Mouse (Mus musculus) T-helper 17 cell (primary cell): ENCODE data around the gene Gxylt2.

ENCODE experiments used
- in situ Hi-C, 2 experiments: fragments of 300-600 bp; cut with MboI, MseI; formaldehyde crosslinking; loops; 1 replicate in 1 of 2; 2 replicates in 1 of 2; pipeline ENCODE4 v1.15.1; 2025; ENCODE audit warnings: high pct_unique_total_duplicates in 2 of 2

Gxylt2 gene

DNA sequence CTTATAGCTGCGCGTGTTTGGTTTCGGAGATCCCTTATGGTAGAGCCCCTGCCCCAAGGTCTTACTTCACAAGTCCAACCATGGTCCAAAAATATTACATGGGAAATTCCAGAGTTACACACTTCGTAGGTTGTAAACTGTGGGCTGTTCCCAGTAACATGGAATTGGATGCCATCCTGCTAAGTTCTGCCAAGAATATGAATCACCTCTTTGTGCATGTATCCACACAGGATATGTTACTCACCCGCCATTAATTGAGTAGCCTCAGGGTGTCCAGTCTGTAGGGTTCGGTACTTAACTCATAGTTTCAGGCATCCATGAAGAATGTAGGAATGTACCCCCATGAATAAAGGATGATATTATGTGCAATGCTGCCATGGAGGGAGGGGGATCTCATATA lies 94.8 kb downstream of the Gxylt2 start:
- in situ Hi-C loops: no loop called here

DNA sequence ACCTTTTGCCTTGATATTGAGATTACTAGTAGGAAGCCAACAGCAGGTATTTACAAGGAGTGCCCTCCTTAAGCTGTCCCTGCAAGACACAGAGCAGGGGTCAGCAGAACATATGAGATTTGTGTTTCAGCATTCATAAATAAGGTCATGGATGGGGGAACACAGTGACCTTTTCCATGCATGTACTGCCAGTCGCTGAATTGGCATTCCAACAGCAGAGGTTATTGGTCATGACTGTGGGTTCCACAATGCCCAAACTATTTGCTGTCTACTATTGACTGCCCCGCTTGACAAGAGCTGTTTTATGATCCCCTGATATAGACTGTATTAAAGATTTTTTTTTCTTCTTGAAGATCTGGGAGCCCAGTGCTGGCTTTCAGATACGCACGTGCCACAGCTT lies 95.2 kb downstream of the Gxylt2 start:
- in situ Hi-C loops: loop anchor here in 1 of 2 experiments (5.0 to 25.0 kb wide), 2 partner anchors 43 to 1412 kb away; no protein-coding TSS in a partner anchor

DNA sequence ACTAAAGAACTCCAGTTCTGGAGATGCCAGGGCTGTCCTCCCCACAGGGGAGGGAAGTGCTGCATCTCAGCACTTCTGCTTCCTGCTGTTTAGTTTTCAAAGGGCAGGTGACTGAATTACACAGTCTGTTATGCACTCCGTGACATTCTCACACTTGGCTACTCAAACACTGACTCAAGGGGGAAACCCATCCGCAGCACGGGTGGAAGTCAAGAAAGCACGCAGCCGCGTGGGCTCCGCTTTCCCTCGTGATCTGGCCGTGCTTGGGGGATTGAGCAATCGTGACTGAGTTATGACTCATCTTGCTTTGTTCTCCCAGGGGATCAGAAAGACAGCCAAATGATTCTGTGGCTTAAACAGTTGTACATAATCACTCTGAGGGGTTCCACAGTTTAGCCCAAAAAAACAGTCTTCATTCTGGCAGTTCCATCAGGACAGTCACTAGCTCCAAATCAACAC lies 96.0 kb downstream of the Gxylt2 start:
- in situ Hi-C loops: loop anchor here in 1 of 2 experiments (5.0 to 25.0 kb wide), 2 partner anchors 42 to 1413 kb away; no protein-coding TSS in a partner anchor

DNA sequence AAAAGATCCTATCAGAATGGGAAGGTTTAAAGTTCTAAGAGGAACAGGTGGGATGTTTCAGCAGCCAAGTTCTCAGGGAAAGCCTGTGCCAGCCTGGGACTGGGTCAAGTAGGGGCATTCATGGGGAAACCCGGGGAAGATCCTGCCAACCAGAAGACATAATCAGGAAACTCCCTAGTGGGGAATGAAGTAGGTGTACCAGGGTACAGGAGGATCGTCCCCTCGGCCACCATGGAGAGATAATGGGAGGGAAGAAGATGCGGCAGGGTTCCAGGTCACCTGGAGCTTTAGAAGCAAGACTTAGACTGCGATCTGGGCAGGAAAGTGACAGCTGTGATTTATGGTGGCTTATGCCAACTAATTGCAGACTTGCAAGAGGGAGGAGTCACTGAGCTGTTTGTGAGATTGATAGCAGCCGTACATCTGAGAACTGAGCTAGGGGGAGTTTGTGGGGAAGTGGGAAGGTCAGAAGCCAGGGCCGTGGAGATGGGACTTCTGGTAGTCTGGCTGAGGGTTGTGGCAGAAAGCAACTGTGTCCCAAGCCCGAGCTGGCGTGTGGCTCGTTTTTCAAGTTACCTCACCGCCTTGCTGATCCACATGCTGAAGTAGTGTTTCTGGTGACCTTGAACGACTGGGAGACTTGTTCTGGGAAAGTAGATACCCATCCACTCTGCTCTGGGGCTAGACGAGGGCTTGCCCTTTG lies 98.0 kb downstream of the Gxylt2 start:
- in situ Hi-C loops: loop anchor here in 1 of 2 experiments (5.0 to 25.0 kb wide), 2 partner anchors 40 to 1415 kb away; no protein-coding TSS in a partner anchor

DNA sequence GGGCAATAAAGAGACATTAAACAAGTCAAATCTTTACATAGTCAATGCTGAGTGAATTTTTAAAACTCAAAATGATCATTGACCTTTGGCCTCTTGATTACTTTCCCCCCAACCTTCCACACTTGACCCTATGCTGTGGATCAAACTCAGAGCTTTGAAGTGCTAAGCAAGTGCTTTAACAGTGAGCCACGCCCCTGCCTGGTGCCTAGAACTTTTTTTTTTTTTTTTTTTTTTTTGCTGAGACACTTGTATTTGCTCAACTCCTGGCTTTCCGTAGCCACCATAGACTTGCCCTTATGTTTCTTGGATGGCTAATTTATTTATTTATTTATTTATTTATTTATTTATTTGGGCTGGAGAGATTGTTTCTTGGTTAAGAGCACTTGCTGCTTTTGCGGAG lies 98.7 kb downstream of the Gxylt2 start:
- in situ Hi-C loops: loop anchor here in 1 of 2 experiments (5.0 to 25.0 kb wide), 2 partner anchors 39 to 1416 kb away; no protein-coding TSS in a partner anchor

DNA sequence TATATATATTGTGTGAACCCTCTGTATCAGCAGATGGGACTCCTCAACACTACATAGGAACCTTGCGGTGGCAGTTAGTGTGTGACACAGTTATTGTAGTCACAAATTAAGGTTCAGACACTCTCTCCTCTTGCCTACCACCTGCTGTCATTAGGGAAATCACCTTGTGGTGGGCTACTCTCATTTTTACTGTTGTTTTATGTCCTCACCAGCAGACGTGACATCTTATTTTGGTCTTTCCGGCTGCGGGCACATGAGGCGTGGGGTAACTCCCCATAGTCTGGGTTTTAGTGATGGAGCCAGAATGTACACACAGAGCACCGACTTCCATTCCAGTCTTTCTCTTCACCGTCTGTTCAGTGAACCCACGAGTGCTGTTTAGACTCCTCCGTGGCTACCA lies 102.7 kb downstream of the Gxylt2 start:
- in situ Hi-C loops: loop anchor here in 1 of 2 experiments (25.0 kb wide), 1 partner anchor 1420 kb away; no protein-coding TSS in a partner anchor

DNA sequence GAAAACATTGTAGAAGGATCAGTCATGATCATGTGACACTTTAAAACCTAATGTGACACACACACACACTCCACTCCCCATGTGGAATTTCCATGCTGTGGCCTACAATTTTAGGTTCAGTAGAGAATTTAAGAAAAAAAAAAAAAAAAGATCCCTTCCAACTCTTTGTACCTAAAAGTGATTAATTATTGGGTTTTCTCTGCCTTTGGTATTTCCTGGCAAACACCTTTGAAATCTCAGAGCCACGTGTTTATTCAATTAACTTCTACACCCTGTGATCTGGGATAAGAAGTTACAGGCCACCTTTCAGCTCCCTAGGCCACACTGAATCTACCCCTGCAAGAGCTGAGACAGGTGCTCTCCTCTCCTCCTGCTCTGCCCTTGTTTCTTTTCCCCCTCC lies 103.2 kb downstream of the Gxylt2 start:
- in situ Hi-C loops: loop anchor here in 1 of 2 experiments (25.0 kb wide), 1 partner anchor 1420 kb away; no protein-coding TSS in a partner anchor

DNA sequence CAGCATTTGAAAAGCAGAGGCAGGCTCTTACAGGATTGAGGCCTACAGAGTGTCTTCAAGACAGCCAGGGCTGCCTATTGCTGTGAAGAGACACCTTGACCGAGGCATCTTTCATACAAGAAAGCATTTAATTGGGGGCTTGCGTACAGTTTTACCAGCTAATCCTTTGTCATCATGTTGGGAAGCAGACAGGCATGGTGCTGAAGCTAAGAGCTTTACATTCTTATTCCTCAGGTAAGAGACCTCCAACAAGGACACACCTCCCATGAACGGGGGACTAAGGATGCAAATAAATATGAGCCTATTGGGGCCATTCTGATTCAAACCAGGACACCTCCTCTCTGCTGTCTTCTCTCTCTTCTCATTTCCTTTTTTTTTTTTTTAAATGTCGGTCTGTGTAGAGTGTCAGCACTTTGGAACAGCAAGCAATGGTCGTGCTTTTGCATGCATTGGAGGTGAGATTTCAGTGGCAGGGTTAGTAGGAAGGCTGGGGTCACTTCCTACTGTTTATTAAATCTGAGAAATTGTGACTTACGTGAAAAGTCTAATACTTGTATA lies 103.8 kb downstream of the Gxylt2 start:
- in situ Hi-C loops: loop anchor here in 1 of 2 experiments (25.0 kb wide), 1 partner anchor 1421 kb away; no protein-coding TSS in a partner anchor

DNA sequence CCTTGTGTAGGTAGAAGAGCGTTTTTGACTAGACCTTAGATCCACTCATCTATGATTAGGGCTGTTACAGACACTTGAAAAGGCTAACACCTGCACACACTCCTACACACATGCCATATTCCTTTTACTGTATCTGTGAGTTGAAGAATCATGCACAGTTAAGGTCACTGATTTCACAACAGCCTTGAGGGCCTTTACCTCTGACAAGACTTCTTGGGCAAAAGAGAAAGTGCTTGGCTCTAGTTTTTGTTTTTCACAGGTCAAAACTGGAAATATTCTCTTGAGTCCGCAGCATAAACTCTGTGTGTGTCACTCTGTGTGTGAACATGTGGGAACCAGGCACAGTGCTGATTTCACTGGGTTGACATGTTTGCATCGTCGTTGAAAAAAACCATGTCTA lies 105.6 kb downstream of the Gxylt2 start:
- in situ Hi-C loops: loop anchor here in 1 of 2 experiments (25.0 kb wide), 1 partner anchor 1423 kb away; no protein-coding TSS in a partner anchor

DNA sequence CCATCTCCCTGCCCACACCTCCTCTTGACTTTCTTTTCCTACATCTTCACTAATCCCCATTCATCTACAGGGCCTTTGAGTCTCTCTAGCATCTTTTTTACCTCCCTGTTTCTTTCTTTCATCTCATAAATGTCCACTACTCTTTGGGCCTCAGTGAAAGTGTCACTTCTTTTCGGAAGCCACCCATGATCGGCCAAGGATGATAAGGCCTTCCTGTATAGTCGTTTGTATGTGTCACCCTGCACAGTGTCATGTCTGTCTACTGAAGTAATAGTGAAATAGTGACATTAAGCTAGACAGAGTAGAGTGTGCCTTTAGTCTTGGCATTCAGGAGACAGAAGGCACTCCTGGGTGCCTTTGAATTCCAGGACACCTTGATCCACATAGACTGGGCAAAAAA lies 107.2 kb downstream of the Gxylt2 start:
- in situ Hi-C loops: loop anchor here in 1 of 2 experiments (25.0 kb wide), 1 partner anchor 1424 kb away; no protein-coding TSS in a partner anchor

DNA sequence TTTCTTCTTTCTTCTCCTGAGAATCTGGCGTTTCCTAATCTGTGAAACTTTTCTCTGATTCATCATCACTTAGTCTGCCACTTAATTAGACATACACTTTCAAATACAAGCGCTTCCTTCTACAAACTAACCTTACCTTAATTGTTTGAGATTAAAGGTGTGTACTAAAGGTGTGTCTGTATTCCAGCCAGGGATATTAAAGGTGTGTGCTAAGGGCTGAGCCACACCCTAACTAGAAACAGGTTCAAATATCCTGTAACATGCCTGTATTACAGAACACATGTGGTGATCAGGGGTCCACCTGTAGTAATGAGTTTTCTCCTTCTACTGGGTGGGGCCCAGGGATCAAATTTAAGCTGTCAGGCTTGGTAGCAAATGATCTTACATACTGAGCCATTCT lies 116.8 kb downstream of the Gxylt2 start:
- in situ Hi-C loops: loop anchor here in 1 of 2 experiments (25.0 kb wide), 1 partner anchor 1434 kb away; no protein-coding TSS in a partner anchor

DNA sequence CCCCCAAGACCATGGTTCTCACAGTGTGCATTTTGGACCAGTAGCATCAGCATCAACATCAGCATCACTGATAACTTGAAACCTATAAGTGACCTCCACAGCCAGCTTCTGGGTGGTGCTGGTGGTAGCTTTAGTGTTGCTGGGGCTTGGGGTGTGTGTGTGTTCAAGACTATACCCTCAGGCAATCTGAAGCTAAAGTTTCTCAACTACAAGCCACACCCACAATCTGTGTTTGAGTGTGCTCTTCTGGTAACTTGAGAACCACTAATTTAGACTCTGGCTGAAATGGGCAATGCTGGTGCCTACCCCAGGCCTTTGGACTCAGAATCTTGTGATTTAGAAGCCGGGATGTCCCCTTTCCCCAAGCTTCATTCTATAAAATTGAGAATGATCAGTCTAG lies 118.8 kb downstream of the Gxylt2 start:
- in situ Hi-C loops: loop anchor here in 1 of 2 experiments (25.0 kb wide), 1 partner anchor 1436 kb away; no protein-coding TSS in a partner anchor

DNA sequence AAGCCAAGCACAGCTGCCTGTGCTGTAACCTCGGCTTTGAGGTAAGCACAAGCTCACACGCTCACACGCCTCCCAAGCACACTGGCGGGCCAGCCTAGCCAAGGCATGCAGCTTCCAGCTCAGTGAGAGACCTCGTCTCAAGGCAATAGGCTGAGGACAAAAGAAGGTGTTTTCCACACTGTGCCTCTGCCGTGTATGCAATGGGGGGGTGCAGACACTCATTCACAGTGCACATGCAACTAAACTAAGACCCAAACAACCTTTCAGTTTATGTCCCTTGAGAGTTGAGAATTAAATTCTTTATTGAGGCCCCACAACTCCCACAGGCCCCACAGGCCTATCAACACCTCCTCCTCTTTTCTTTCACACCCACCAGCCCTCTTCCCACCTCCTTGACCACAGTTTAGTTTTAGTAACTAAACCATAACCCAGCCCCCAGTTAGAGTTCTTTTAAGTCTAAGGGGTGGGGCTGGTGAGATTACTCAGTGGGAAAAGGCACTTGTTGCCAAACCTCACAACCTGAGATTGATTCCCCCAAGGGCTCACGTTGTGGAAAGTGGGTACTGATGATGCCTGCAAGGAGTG lies 119.9 kb downstream of the Gxylt2 start:
- in situ Hi-C loops: loop anchor here in 1 of 2 experiments (25.0 kb wide), 1 partner anchor 1437 kb away; no protein-coding TSS in a partner anchor

DNA sequence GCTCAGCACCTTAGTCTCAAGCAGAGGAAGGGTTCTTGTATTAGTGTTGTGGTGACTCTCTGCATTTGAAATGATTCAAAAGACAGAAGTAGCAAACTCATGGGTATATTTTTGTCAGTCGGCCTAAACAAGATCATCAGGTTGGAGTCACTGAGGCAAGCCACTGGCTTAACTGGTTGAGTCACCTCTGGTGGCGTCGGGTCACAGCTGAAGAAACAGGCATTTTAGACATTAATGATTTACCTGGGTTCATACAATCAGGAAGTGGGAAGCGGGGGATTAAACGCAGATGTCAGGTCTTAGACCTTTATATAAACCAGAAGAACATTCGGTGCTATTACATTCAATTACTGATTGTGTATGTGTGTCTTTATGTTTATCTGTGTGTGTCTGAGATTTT lies 121.5 kb downstream of the Gxylt2 start:
- in situ Hi-C loops: loop anchor here in 1 of 2 experiments (25.0 kb wide), 2 partner anchors 1164 to 1789 kb away; partner anchors contain the start of genes Eif4e3 and Gm20696

DNA sequence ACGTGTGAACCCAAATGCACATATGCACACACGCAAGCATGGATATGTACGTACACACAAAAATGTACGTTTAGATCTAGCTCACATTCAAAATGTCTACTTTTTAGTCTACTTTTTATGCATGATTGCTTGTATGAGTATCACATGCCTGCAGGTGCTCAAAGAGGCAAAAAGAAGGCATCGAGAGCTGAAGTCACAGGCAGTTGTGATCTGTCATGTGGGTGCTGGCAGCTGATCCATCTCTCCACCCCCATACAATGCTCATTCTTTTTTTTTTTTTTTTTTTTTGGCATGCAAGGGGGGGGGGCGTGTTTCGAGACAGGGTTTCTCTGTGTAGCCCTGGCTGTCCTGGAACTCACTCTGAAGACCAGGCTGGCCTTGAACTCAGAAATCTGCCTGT lies 124.0 kb downstream of the Gxylt2 start:
- in situ Hi-C loops: loop anchor here in 1 of 2 experiments (25.0 kb wide), 2 partner anchors 1166 to 1791 kb away; partner anchors contain the start of genes Eif4e3 and Gm20696

DNA sequence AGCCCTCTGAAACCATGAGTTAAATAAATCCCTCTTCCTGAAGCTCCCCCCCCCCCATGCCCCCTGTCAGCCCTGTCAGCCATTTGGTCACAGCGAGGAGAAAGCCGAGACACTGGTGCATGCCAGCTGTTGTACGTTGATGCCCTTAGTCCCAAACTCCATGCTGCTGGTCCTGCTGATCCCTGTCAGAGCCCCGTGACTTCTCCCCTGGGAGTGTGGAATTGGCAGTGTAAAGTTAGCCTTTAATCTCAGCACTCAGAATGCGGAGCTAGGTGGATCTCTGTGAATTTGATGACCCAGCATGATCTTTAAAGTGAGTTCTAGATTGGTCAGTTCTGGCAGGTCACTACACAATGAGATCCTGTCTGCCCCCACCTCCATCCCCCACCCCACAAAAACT lies 125.2 kb downstream of the Gxylt2 start:
- in situ Hi-C loops: loop anchor here (10.0 to 25.0 kb wide), 3 partner anchors 545 to 1792 kb away; partner anchors contain the start of genes Rybp (in 2 of the 2), Eif4e3 (in 1 of the 2) and Gm20696 (in 1 of the 2)

DNA sequence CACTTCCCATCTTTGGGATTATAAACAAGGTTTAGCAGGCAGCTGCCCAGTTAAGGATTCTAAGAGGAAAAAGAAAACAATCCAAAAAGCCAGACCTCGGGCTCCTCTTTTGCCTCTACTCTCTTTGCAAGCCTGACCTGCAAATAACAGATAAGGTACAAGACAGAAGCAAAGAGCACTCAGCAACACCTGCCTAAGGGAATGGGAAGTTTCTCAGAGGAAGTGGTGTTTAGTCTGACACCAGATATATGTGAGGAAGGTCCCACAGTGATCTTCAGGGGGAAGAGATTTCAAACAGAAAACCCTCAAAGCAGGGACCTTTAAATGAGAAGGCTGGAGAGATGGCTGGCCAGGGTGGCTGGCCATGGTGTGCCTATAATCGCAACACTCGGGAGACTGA lies 126.7 kb downstream of the Gxylt2 start:
- in situ Hi-C loops: loop anchor here (10.0 to 25.0 kb wide), 3 partner anchors 546 to 1794 kb away; partner anchors contain the start of genes Rybp (in 2 of the 2), Eif4e3 (in 1 of the 2) and Gm20696 (in 1 of the 2)

DNA sequence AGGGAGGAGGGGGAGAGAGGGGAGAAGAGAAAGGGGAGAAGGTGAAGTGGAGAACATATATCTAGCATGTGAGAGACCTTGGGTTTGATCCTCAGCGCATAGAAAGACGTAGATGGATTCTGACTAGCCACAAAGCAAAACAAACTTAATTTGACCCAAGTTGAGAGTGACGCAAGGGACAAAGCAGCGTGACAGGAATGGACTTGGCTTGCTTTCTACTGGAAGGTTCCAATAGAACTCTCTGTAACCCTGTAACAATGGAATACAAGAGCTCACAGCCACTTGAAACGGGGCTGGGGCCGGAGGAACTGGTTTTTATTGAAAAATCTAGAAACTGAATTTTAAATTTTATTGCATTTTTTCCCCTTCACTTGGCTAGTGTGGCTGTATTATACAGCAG lies 127.2 kb downstream of the Gxylt2 start:
- in situ Hi-C loops: loop anchor here (10.0 to 25.0 kb wide), 3 partner anchors 547 to 1794 kb away; partner anchors contain the start of genes Rybp (in 2 of the 2), Eif4e3 (in 1 of the 2) and Gm20696 (in 1 of the 2)

DNA sequence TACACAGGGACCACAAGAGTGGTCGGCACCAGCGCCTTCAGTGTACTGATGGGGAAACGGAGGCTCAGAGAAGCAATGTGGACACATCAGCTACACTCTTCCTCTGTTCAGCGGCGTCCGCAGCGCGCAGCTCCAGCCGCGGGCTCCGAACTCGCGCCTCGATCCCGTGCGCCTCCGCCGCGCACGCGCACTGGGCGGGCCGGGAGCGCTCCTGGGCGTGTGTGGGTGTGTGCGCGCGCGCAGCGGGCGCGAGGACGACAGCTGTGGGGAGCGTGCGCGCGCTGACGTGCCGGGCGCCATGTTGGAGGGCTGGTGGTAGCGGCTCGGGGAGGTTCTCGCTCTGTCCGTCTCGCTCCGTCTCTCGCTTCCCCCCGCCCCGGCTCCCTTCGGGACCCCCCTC lies 128.8 kb downstream of the Gxylt2 start, which contains the start of gene Ppp4r2:
Ppp4r2 (plus strand) TSS at position 268 of the 400 bp plus-strand sequence.
- in situ Hi-C loops: loop anchor here (10.0 to 25.0 kb wide), 3 partner anchors 549 to 1796 kb away; partner anchors contain the start of genes Rybp (in 2 of the 2), Eif4e3 (in 1 of the 2) and Gm20696 (in 1 of the 2)

DNA sequence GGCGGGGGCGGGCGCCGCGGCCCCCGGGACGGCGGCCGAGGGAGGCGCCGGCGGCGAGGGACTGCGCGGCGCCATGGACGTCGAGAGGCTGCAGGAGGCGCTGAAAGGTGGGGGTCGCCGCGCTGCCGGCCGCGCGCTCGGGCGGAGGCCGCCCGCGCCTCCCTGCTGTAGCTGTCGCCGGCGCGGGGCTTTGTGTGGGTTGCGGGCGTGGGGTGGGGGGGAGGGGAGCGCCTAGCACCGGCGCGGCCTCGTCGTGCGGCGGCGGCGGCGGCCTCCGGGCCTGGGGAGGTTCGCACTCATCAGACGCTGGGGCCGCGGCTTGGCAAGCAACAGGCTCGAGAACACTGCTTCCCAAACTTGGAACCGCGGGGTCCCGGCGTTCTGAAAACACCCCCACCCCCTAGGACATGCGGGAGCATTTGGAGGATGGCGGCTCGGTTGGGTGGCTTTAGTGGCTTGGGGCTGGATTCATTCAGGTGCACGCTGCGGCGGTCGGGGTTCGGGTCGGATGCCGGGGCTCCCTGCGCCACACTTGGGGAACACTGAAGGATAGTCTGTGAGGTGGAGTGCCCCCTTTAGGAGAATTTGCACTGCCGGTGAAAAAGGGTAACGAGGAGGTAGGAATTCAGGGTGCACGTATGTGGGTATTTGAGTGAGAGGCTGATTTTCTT lies 129.4 kb downstream of the Gxylt2 start:
- in situ Hi-C loops: loop anchor here (10.0 to 25.0 kb wide), 3 partner anchors 549 to 1797 kb away; partner anchors contain the start of genes Rybp (in 2 of the 2), Eif4e3 (in 1 of the 2) and Gm20696 (in 1 of the 2)
